Mouse (Mus musculus) embryonic facial prominence, embryonic 14.5 days (tissue): ENCODE measurements around the gene Cox15. TPM values are rescaled to one million over a fixed set of nuclear protein-coding genes. Genes with fewer than 3 reads are reported as not detected.

Experiments used
- ATAC-seq: fragments of 200-750 bp; cut with Nextera tagmentation; 2 replicates; pipeline ENCODE4 v1.8.0; 2017; ENCODE audit warnings: low read depth, moderate number of reproducible peaks, moderate TSS enrichment
- DNase-seq: peaks from one replicate; pipeline ENCODE4 v3.0.0-alpha.2; 2015; ENCODE audit warnings: low spot score
- H3K27ac ChIP-seq: fragments of 300-500 bp; sonication (generic); replicated peaks from 2 replicates; pipeline ENCODE4 v1.5.1; 2014; ENCODE audit warnings: low read depth, mild to moderate bottlenecking, low read length, moderate library complexity
- H3K27me3 ChIP-seq: fragments of 300-500 bp; sonication (generic); replicated peaks from 2 replicates; pipeline ENCODE4 v1.6.1; 2014; ENCODE audit warnings: low read length; ENCODE audit not compliant: control insufficient read depth, insufficient read depth
- H3K36me3 ChIP-seq: fragments of 300-500 bp; sonication (generic); 2 replicates; pipeline ENCODE4 v1.6.1; 2014; ENCODE audit warnings: low read length, mixed read lengths; ENCODE audit not compliant: control insufficient read depth, insufficient read depth
- H3K4me1 ChIP-seq: fragments of 300-500 bp; sonication (generic); 2 replicates; pipeline ENCODE4 v1.6.1; 2014; ENCODE audit warnings: antibody characterized with exemption, low read length; ENCODE audit not compliant: control insufficient read depth, insufficient read depth
- H3K4me2 ChIP-seq: fragments of 300-500 bp; sonication (generic); 2 replicates; pipeline ENCODE4 v1.6.1; 2014; ENCODE audit warnings: low read depth, mild to moderate bottlenecking, low read length, moderate library complexity, mixed read lengths
- H3K4me3 ChIP-seq: fragments of 300-500 bp; sonication (generic); 2 replicates; pipeline ENCODE4 v1.5.1; 2014; ENCODE audit warnings: low read depth, mild to moderate bottlenecking, low read length
- H3K9ac ChIP-seq: fragments of 300-500 bp; sonication (generic); 2 replicates; pipeline ENCODE4 v1.6.1; 2014; ENCODE audit warnings: low read depth, mild to moderate bottlenecking, low read length, moderate library complexity, mixed read lengths
- H3K9me3 ChIP-seq: fragments of 300-500 bp; sonication (generic); 2 replicates; pipeline ENCODE4 v1.6.1; 2016; ENCODE audit warnings: low read length; ENCODE audit not compliant: control insufficient read depth
- WGBS: fragments of 180-500 bp; shearing (Covaris S2); extraction: QIAGEN DNeasy Blood & Tissue Kit; methylation state at CpG from one replicate; pipeline ENCODE4 v1.1.7; 2014; 5-methylcytosine and 5-hydroxymethylcytosine counted together
- polyA plus RNA-seq: library from polyadenylated mRNA; unstranded; fragments of >200 nt; fragmentation: Nextera tagmentation; extraction: Ambion mirVana; gene quantifications from 2 replicates; pipeline ENCODE4 v1.2.1, GENCODE M21; 2014

Gene Cox15
- polyA plus RNA-seq, 1 experiment from 2014 or later: 7.0 TPM

- Histone ChIP-seq H3K4me1 (no peaks in the 10 kb centered on the region), H3K4me3 (no peak overlapping the region), H3K9me3 (no peaks in the 10 kb centered on the region), H3K9ac (no peak overlapping the region), H3K36me3 (peaks cover 3% of the 10 kb centered on the region; the same call in 1 of the 2 replicates), H3K27ac (no peak overlapping the region), H3K4me2 (no peak overlapping the region), H3K27me3 (no peaks in the 10 kb centered on the region)
- 80% methylated on average over 5 of the region's 5 CpGs for WGBS
- ATAC-seq (no peak), DNase-seq (no peak)
These were observed 16.7 kb upstream of the Cox15 start for GRCm38 (mm10) chr19:43769366-43769960.

DNA sequence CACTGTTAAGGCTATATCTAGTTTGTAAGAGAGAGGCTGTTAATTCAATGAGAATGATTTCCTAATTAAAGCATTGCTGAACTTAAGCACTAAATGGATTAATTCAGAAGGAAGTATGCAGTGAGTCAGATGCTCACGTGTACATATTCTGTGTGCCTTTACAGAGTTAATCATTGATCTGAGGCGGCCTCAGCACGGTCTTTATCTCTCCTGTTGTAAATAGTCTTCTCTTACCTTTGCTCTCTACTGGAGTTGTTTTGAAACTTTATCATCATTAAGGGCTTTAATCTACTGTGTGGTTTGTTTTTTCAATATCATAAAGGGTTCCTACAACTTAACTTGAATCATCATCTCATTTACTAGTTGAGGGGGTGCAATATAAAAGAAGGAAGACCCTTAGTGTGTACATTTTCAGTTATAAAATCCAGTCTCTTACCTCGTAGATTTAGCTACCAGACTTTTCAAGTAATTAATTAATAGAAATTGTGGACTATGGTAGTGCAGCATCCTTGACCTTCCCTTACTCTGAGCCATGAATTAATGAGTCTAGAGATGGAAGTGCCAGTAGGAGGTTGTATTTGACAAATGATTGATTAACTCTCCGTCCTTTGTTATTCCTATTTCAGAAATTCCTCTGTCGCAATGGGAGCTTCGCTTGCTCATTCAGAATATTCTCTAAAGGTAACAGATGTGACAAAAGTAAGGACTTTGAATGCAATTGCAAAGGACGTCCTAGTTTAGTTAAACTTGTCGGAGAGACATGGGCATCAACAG lies 14.9 kb upstream of the Cox15 start:
- Histone ChIP-seq H3K4me1 (no peaks in the 10 kb centered on the region), H3K9ac (no peak overlapping the region), H3K4me3 (no peak overlapping the region), H3K27ac (no peak overlapping the region), H3K9me3 (no peaks in the 10 kb centered on the region), H3K27me3 (no peaks in the 10 kb centered on the region), H3K4me2 (no peak overlapping the region), H3K36me3 (peaks cover 3% of the 10 kb centered on the region; the same call in 1 of the 2 replicates)
- ATAC-seq: no peak
- DNase-seq: no peak
- WGBS: 77% methylated on average over 9 of the region's 9 CpGs

DNA sequence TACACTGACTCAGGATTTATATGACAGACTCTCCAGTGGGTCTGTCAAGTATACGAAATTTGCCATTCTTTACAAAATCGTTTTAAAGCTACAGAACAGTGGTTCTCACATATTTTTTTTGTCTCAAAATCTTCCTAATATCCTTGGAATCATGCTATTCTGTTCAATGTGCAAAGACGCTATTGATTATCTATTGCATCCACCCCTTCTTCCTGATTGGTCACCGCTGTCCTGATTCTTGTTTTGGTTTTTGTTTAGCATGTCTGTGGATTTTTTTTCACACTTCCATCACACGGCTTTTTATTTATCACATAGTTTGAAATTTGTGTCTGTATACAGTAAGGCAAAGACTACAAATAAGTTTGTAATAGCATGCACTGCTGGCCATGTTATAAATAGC lies 13.7 kb upstream of the Cox15 start:
- Histone ChIP-seq H3K27me3 (no peaks in the 10 kb centered on the region), H3K36me3 (peaks cover 3% of the 10 kb centered on the region; the same call in 1 of the 2 replicates), H3K4me1 (no peaks in the 10 kb centered on the region), H3K4me3 (no peak overlapping the region), H3K9ac (no peak overlapping the region), H3K27ac (no peak overlapping the region), H3K9me3 (no peaks in the 10 kb centered on the region), H3K4me2 (no peak overlapping the region)
- DNase-seq (no peak), ATAC-seq (no peak)
- 87% methylated on average over 5 of the region's 5 CpGs for WGBS

GRCm38 (mm10) chr19:43762410-43762809 lies 9.6 kb upstream of the Cox15 start:
- no peak overlapping the region for H3K9ac ChIP-seq
- H3K4me1 ChIP-seq: no peaks in the 10 kb centered on the region
- H3K27me3 ChIP-seq: no peaks in the 10 kb centered on the region
- H3K36me3 ChIP-seq: no peaks in the 10 kb centered on the region
- H3K4me3 ChIP-seq: no peak overlapping the region
- DNase-seq (no peak), ATAC-seq (no peak)
- no peak overlapping the region for H3K27ac ChIP-seq
- WGBS: 73% methylated on average over 2 of the region's 2 CpGs
- no peak overlapping the region for H3K4me2 ChIP-seq
- no peaks in the 10 kb centered on the region for H3K9me3 ChIP-seq

DNA sequence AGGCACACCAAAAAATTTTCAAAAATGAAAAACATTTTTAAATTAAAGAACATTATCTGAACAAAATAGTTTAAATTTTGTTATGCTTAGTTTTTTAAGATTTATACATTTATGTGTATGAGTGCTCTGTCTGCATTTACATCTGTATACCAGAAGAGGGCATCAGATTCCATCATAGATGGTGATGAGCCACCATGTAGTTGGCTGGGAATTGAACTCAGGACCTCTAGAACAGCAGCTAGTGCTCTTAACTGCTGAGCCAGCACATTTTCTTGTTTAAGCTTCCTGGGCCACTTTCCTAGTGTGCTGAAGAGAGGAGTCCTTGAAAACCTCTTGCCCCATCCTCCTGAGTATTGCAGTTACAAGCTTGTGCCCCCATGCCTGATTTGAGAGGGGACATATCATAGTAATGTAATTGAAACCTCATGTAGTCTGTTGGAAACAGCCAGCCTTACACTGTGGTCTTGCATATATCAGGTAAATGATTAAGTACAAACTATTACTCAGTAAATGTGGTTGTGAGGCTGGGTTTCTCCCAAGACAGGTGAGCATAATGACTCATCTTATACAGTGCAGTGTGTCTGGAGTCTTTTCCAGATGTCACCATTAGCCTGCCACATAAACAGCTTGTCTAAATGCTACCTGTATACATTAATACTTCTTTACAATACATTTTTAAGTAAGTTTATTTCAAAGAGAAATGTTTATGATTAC lies 8.9 kb upstream of the Cox15 start:
- ATAC-seq (no peak), DNase-seq (no peak)
- no peak overlapping the region for H3K4me3 ChIP-seq
- H3K27ac ChIP-seq: no peak overlapping the region
- no peaks in the 10 kb centered on the region for H3K9me3 ChIP-seq
- no peaks in the 10 kb centered on the region for H3K36me3 ChIP-seq
- H3K4me1 ChIP-seq: no peaks in the 10 kb centered on the region
- no peaks in the 10 kb centered on the region for H3K27me3 ChIP-seq
- no peak overlapping the region for H3K4me2 ChIP-seq
- no peak overlapping the region for H3K9ac ChIP-seq

DNA sequence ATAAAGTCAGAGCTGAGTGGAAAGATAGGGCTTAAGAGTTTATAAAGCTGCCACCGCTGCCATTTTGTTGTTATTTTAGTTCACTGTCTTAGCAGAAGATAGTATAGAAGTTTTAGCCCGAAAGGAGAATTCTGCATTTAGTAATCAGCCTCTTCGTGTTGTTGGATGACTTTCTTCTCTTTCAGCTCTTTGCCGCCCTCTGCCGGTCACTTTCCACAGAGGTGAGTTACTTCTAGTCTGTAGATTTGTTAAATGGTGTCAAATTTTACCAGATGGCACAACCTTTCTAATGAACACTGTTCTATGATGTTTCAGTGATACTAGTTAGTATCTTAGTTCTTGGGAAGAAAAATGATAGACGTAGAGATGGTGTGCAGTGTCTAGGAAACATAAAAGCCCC lies 7.7 kb upstream of the Cox15 start:
- H3K9ac ChIP-seq: no peak overlapping the region
- no peaks in the 10 kb centered on the region for H3K36me3 ChIP-seq
- WGBS: 24% methylated on average over 6 of the region's 6 CpGs
- DNase-seq (peak; percentile 72), ATAC-seq (no peak)
- H3K4me1 ChIP-seq: no peaks in the 10 kb centered on the region
- no peak overlapping the region for H3K27ac ChIP-seq
- no peaks in the 10 kb centered on the region for H3K27me3 ChIP-seq
- no peaks in the 10 kb centered on the region for H3K9me3 ChIP-seq
- no peak overlapping the region for H3K4me3 ChIP-seq
- H3K4me2 ChIP-seq: no peak overlapping the region

DNA sequence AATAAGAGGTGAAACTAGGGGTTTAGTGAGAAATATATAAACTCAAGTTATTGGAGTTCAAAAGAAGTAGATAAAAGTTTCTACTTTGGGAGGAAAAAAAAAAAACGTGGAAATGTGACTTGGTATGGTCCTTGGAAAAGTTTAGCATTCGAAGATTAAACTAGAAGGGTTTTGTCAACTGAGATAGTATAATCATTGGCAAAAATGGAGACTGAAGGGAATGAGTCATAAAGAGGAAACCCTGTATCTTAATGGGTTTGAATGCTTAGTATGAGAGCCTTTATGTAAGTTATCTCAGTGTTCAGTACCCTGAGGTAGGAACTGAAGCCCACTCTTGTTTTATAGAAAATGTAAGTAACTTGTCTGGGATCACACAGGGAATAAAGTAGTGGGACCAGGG lies 2.1 kb upstream of the Cox15 start:
- peaks cover 4% of the 10 kb centered on the region; the same call in 1 of the 2 replicates for H3K4me1 ChIP-seq
- 68% methylated on average over 2 of the region's 2 CpGs for WGBS
- no peaks in the 10 kb centered on the region for H3K9me3 ChIP-seq
- H3K27ac ChIP-seq: no peak overlapping the region
- no peak overlapping the region for H3K4me3 ChIP-seq
- no peaks in the 10 kb centered on the region for H3K27me3 ChIP-seq
- peaks cover 10% of the 10 kb centered on the region; the same call in 1 of the 2 replicates for H3K36me3 ChIP-seq
- H3K4me2 ChIP-seq: no peak overlapping the region
- no peak overlapping the region for H3K9ac ChIP-seq
- no peak for ATAC-seq
- DNase-seq: no peak

DNA sequence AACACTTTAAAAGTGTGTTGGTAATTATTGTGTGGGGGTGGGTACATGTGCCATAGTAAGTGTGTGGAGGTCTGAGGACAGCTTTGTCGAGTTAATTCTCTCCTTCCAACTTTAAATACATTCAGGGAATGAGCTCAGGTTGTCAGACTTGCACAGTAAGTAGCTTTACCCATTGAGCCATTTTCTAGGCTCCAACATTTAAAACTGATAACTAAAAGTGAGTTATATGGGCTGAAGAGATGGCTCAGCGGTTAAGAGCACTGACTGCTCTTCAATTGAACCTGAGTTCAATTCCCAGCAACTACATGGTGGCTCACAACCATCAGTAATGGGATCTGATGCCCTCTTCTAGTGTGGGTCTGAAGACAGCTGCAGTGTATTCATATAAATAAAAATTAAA lies 1.4 kb upstream of the Cox15 start:
- H3K4me2 ChIP-seq: no peak overlapping the region
- H3K4me3 ChIP-seq: no peak overlapping the region
- H3K27ac ChIP-seq: no peak overlapping the region
- peaks cover 15% of the 10 kb centered on the region; the same call in 1 of the 2 replicates for H3K36me3 ChIP-seq
- H3K4me1 ChIP-seq: peaks cover 4% of the 10 kb centered on the region; the same call in 1 of the 2 replicates
- H3K9ac ChIP-seq: no peak overlapping the region
- no peak for ATAC-seq
- no peaks in the 10 kb centered on the region for H3K9me3 ChIP-seq
- no peak for DNase-seq
- H3K27me3 ChIP-seq: no peaks in the 10 kb centered on the region
- 71% methylated on average over 2 of the region's 2 CpGs for WGBS
